ENCODE assay signal across 8 mouse cellular contexts in genomic region chr4:149484566-149484965, GRCm38 (mm10). TPM values are rescaled to one million over a fixed set of nuclear protein-coding genes. Genes with fewer than 3 reads are reported as not detected.
DNase-seq lines count a peak whose midpoint lies in the region; ATAC-seq and TF ChIP-seq lines count a peak whose summit lies in the region.

No protein-coding gene starts in this region.

- peak overlapping the region; percentile 81 for H3K9ac ChIP-seq in midbrain, embryonic 11.5 days (ENCODE audit: low read length)

- no peaks in the 10 kb centered on the region for H3K9me3 ChIP-seq in hindbrain, embryonic 10.5 days
- H3K9me3 ChIP-seq in midbrain, embryonic 11.5 days (ENCODE audit: control insufficient read depth, low read length) = no peaks in the 10 kb centered on the region

- peak overlapping the region; percentile 88 for H3K4me2 ChIP-seq in midbrain, embryonic 11.5 days

- no peaks in the 10 kb centered on the region; the same call in 1 of the 2 replicates for H3K4me1 ChIP-seq in brown adipose tissue, adult 24 weeks (ENCODE audit: control insufficient read depth, insufficient read depth, insufficient read length, low read length)
- H3K4me1 ChIP-seq in hindbrain, embryonic 10.5 days (replicated peaks) = peaks cover 30% of the 10 kb centered on the region
- peaks cover 12% of the 10 kb centered on the region for H3K4me1 ChIP-seq in midbrain, embryonic 11.5 days (ENCODE audit: control insufficient read depth, insufficient read depth, low read length)

- H3K27me3 ChIP-seq in hindbrain, embryonic 10.5 days (ENCODE audit: insufficient read depth, poor library complexity, severe bottlenecking) = no peaks in the 10 kb centered on the region
- H3K27me3 ChIP-seq in midbrain, embryonic 11.5 days (ENCODE audit: control insufficient read depth, insufficient read depth, low read length) = no peaks in the 10 kb centered on the region

- intact Hi-C loops in left cerebral cortex, postnatal 10 days (cut with DNase I) = no loop called here

- TF ChIP-seq CTCF in layer of hippocampus, adult 2 months (conservative IDR thresholded peaks at IDR 0.05) = no peak

- H3K4me3 ChIP-seq in layer of hippocampus, adult 2 months = peak overlapping the region; percentile 98
- H3K4me3 ChIP-seq in brown adipose tissue, adult 24 weeks (ENCODE audit: insufficient read depth, low read depth, low read length) = peak overlapping the region; percentile 76
- H3K4me3 ChIP-seq in hindbrain, embryonic 10.5 days = peak overlapping the region; percentile 75
- peak overlapping the region; percentile 89 for H3K4me3 ChIP-seq in midbrain, embryonic 11.5 days (ENCODE audit: low read depth, low read length)

- peak in 1 of 2 experiments; percentile 15 for DNase-seq in layer of hippocampus, adult 2 months (ENCODE audit: low spot score in 2 of 2)
- no peak for DNase-seq in layer of hippocampus, postnatal 25 days (ENCODE audit: extremely low spot score in 1 of 2, low spot score in 1 of 2)
- DNase-seq in hindbrain, embryonic 10.5 days (ENCODE audit: low spot score) = no peak
- DNase-seq in midbrain, embryonic 11.5 days (ENCODE audit: low spot score, missing footprints) = no peak
- no peak for DNase-seq in left cerebral cortex, adult 9 months (ENCODE audit: low spot score in 2 of 2)
- no peak for DNase-seq in embryo, embryonic 10.5 days (ENCODE audit: low spot score)
- no peak for DNase-seq in left cerebral cortex, postnatal 10 days (ENCODE audit: extremely low spot score in 1 of 2, low spot score in 2 of 2)

- peaks cover 30% of the 10 kb centered on the region for H3K36me3 ChIP-seq in hindbrain, embryonic 10.5 days
- H3K36me3 ChIP-seq in midbrain, embryonic 11.5 days (ENCODE audit: control insufficient read depth, insufficient read depth, low read length) = peaks cover 6% of the 10 kb centered on the region

- 59% methylated on average over 3 of the region's 3 CpGs for WGBS in hindbrain, embryonic 10.5 days
- 51% methylated on average over 3 of the region's 3 CpGs for WGBS in midbrain, embryonic 11.5 days

- peak overlapping the region; percentile 72 for H3K27ac ChIP-seq in layer of hippocampus, adult 2 months
- H3K27ac ChIP-seq in brown adipose tissue, adult 24 weeks (replicated peaks; ENCODE audit: low read depth, low read length) = peak overlapping the region; percentile 96
- H3K27ac ChIP-seq in hindbrain, embryonic 10.5 days = peak overlapping the region; percentile 92
- no peak overlapping the region for H3K27ac ChIP-seq in midbrain, embryonic 11.5 days (ENCODE audit: low read depth, low read length)

- no peak for ATAC-seq in midbrain, embryonic 11.5 days (ENCODE audit: low FRiP score)

RNA-seq across cellular contexts. Expression of gene Nmnat1, which starts 0.4 kb away (rescaled TPM):
- 1 to 10 TPM; 8.9 to 9.0 TPM for total RNA-seq in layer of hippocampus, adult 2 months (2021)
- total RNA-seq in layer of hippocampus, postnatal 25 days (2021) = 1 to 10 TPM; 8.0 to 8.4 TPM
- polyA plus RNA-seq in brown adipose tissue, adult 24 weeks (2012; ENCODE audit: insufficient read depth, insufficient read length, missing spikeins) = 17.7 and 20.2 TPM in 2 replicates
- polyA plus RNA-seq in hindbrain, embryonic 10.5 days (2016; fragmentation: Nextera tagmentation; extraction: Ambion mirVana) = 17.0 TPM in 2 replicates
- 15.1 and 15.5 TPM in 2 replicates for polyA plus RNA-seq in midbrain, embryonic 11.5 days (2014; fragmentation: Nextera tagmentation; extraction: Ambion mirVana)
- total RNA-seq in left cerebral cortex, postnatal 10 days (2021) = 1 to 10 TPM; 6.1 to 7.7 TPM

RNA-seq across cellular contexts. Expression of gene Lzic, which starts 0.5 kb away (rescaled TPM):
- total RNA-seq in layer of hippocampus, adult 2 months (2021) = 10 to 100 TPM; 15.3 to 16.9 TPM
- 10 to 100 TPM; 19.5 to 21.5 TPM for total RNA-seq in layer of hippocampus, postnatal 25 days (2021)
- 40.2 and 40.9 TPM in 2 replicates for polyA plus RNA-seq in brown adipose tissue, adult 24 weeks (2012; ENCODE audit: insufficient read depth, insufficient read length, missing spikeins)
- 49.0 and 50.9 TPM in 2 replicates for polyA plus RNA-seq in hindbrain, embryonic 10.5 days (2016; fragmentation: Nextera tagmentation; extraction: Ambion mirVana)
- polyA plus RNA-seq in midbrain, embryonic 11.5 days (2014; fragmentation: Nextera tagmentation; extraction: Ambion mirVana) = 48.2 and 50.1 TPM in 2 replicates
- 10 to 100 TPM; 36.1 to 37.6 TPM for total RNA-seq in left cerebral cortex, postnatal 10 days (2021)

RNA-seq across cellular contexts. Expression of gene Tmem274, which starts 7.4 kb away (rescaled TPM):
- total RNA-seq in layer of hippocampus, adult 2 months (2021) = not detected
- total RNA-seq in layer of hippocampus, postnatal 25 days (2021) = not detected
- polyA plus RNA-seq in brown adipose tissue, adult 24 weeks (2012; ENCODE audit: insufficient read depth, insufficient read length, missing spikeins) = not detected in 2 replicates
- polyA plus RNA-seq in hindbrain, embryonic 10.5 days (2016; fragmentation: Nextera tagmentation; extraction: Ambion mirVana) = 0.44 TPM in 1 of 2 replicates, not detected in the other
- not detected in 2 replicates for polyA plus RNA-seq in midbrain, embryonic 11.5 days (2014; fragmentation: Nextera tagmentation; extraction: Ambion mirVana)
- total RNA-seq in left cerebral cortex, postnatal 10 days (2021) = not detected

RNA-seq across cellular contexts. Expression of gene Rbp7, which starts 29.8 kb away (rescaled TPM):
- not detected for total RNA-seq in layer of hippocampus, adult 2 months (2021)
- total RNA-seq in layer of hippocampus, postnatal 25 days (2021) = not detected
- polyA plus RNA-seq in brown adipose tissue, adult 24 weeks (2012; ENCODE audit: insufficient read depth, insufficient read length, missing spikeins) = 19.5 and 31.5 TPM in 2 replicates
- polyA plus RNA-seq in hindbrain, embryonic 10.5 days (2016; fragmentation: Nextera tagmentation; extraction: Ambion mirVana) = not detected in 2 replicates
- not detected in 2 replicates for polyA plus RNA-seq in midbrain, embryonic 11.5 days (2014; fragmentation: Nextera tagmentation; extraction: Ambion mirVana)
- under 1 TPM in 1 of 2 experiments, not detected in 1; 0.63 TPM for total RNA-seq in left cerebral cortex, postnatal 10 days (2021)

RNA-seq across cellular contexts. Expression of gene Ctnnbip1, which starts 33.5 kb away (rescaled TPM):
- 10 to 100 TPM; 32.2 to 34.4 TPM for total RNA-seq in layer of hippocampus, adult 2 months (2021)
- 10 to 100 TPM; 39.5 to 41.1 TPM for total RNA-seq in layer of hippocampus, postnatal 25 days (2021)
- 10.6 and 13.6 TPM in 2 replicates for polyA plus RNA-seq in brown adipose tissue, adult 24 weeks (2012; ENCODE audit: insufficient read depth, insufficient read length, missing spikeins)
- polyA plus RNA-seq in hindbrain, embryonic 10.5 days (2016; fragmentation: Nextera tagmentation; extraction: Ambion mirVana) = 62.7 and 68.2 TPM in 2 replicates
- polyA plus RNA-seq in midbrain, embryonic 11.5 days (2014; fragmentation: Nextera tagmentation; extraction: Ambion mirVana) = 55.9 and 59.4 TPM in 2 replicates
- total RNA-seq in left cerebral cortex, postnatal 10 days (2021) = 10 to 100 TPM; 65.3 to 73.2 TPM
